Mouse (Mus musculus) spleen, adult 2 months (tissue): ENCODE data around the gene Zyg11b. TPM values are rescaled to one million over a fixed set of nuclear protein-coding genes. Genes with fewer than 3 reads are reported as not detected.
A peak's percentile ranks its signal among the peaks of the same experiment; 100 is the strongest.

Experiments
- DNase-seq, 2 experiments: peaks; one replicate each; pipeline versions ENCODE4 v3.0.0 to v3.0.0-alpha.2; 2012 to 2021; ENCODE audit warnings: low spot score in 2 of 2, low read depth in 1 of 2
- H3K27ac ChIP-seq: fragments of 200-500 bp; 2 replicates; pipeline ENCODE4 v1.5.1; 2012; ENCODE audit warnings: low read length, inconsistent platforms; ENCODE audit not compliant: insufficient read depth
- H3K27me3 ChIP-seq: fragments of 200-500 bp; 2 replicates; pipeline ENCODE4 v1.6.1; 2012; ENCODE audit warnings: mild to moderate bottlenecking, moderate library complexity, low read length, inconsistent platforms; ENCODE audit not compliant: control insufficient read depth, insufficient read depth
- H3K36me3 ChIP-seq: fragments of 200-500 bp; 2 replicates; pipeline ENCODE4 v1.6.1; 2012; ENCODE audit warnings: mild to moderate bottlenecking, low read length, inconsistent platforms; ENCODE audit not compliant: control insufficient read depth, insufficient read depth
- H3K4me1 ChIP-seq: fragments of 200-500 bp; 2 replicates; pipeline ENCODE4 v1.6.1; 2011; ENCODE audit warnings: inconsistent platforms; ENCODE audit not compliant: control insufficient read depth, insufficient read depth, insufficient read length
- H3K4me3 ChIP-seq: fragments of 200-500 bp; 2 replicates; pipeline ENCODE4 v1.5.1; 2011; ENCODE audit warnings: mild to moderate bottlenecking, inconsistent platforms; ENCODE audit not compliant: insufficient read depth, insufficient read length; ENCODE audit errors: extremely low read depth
- CTCF ChIP-seq: fragments of 200-500 bp; IDR thresholded peaks from 2 replicates; pipeline ENCODE4 v1.5.1; 2011; ENCODE audit warnings: mild to moderate bottlenecking, inconsistent platforms; ENCODE audit not compliant: insufficient read depth, insufficient read length, insufficient replicate concordance; ENCODE audit errors: extremely low read depth
- POLR2A ChIP-seq: fragments of 200-500 bp; IDR thresholded peaks from 2 replicates; pipeline ENCODE4 v1.6.1; 2011; ENCODE audit warnings: low read depth, low read length, inconsistent platforms
- WGBS: fragments of 180-500 bp; shearing (Covaris S2); methylation state at CpG from one replicate; pipeline ENCODE4 v1.1.7; 2018; 5-methylcytosine and 5-hydroxymethylcytosine counted together
- polyA plus RNA-seq: library from polyadenylated mRNA; depleted of rRNA; stranded (reverse); fragments of >200 nt; gene quantifications from 2 replicates; pipeline ENCODE4 v1.2.3, GENCODE M21; 2012; rRNA removed

Zyg11b gene
- 4.3 and 5.5 TPM in 2 replicates for polyA plus RNA-seq

DNA sequence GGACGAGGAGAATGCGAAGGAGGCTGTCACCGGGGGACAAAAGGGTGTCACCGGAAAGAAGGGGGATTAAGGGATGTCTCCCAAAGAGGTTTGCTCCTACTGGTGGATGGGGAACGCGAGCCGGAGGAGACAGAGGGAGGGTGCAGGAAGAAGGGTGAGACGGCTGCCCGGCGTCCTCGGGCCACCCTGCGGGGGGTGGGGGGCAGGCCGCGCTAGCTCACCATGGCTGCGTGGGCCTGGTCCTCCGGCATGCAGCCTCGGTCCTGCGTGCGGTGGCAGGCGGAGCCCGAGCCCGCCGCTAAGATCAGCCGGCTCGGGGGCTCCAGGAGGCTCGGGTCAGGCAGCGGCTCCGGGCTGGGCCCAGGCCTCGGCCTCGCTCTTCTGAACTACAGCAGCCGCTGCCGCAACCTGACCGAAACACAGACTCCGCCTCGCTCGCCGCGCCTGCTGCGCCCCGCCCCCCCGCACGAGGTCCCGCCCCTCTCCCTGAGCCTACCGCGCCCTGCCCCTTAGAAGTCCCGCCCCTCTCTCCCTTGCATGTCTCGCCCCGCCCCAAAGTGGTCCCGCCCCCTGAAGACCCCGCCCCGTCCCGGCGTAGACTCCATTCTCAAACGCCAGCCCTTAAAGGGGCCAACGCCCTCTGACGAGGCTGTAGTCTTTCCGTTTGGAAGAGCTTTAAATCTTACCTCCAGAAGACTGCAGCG, at the start of gene Zyg11b:
Gene Zyg11b, minus strand, starts transcription at position 427 of the 704 bp plus-strand sequence.
- TF ChIP-seq CTCF: no peak
- TF ChIP-seq POLR2A: peak; percentile 63; the same call in 1 of the 2 replicates
- Histone ChIP-seq H3K27ac (peak within 1 kb of the TSS; percentile 90), H3K4me3 (peak within 1 kb of the TSS; percentile 83), H3K27me3 (no peaks in the 10 kb centered on the region), H3K4me1 (peaks cover 9% of the 10 kb centered on the region; the same call in 1 of the 2 replicates), H3K36me3 (no peaks in the 10 kb centered on the region)
- WGBS: 2% methylated on average over 48 of the region's 58 CpGs
- DNase-seq: peak; percentile 82 to 89

DNA sequence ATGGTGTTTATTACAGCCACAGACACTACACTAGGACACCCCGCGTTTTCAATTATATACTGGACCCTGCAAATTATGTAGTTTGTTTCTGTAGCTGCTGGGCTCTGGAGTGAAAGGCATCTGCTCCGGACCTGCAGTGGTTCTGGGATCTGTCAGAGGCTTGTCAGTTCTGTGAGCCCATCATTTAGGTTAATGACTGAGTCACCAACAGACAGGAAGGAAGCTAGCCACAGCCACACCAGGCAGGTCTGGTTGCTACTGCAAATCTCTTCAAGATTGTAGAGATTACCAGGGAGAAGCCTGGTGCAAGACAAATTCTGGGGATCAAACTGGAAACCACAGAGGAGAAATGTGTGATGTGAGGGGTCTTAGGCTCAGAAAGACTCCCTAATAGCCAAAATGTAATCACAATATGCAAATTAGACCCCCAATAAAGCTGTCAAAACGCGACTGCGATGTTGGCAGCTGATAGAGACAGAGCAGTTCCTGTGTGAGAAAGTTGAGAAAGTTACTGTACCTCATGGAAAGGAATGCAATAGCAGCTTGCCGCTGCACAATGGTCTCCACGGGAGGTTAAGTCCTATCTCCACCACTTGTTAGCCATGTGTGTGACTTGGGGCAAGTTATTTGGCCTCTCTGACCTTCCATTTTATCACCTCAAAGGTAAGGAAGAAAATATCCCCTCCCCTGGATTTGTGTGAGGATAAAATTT, 49.1 kb upstream of the Zyg11b start:
- WGBS: 27% methylated on average over 8 of the region's 8 CpGs
- no peaks in the 10 kb centered on the region for H3K36me3 ChIP-seq
- TF ChIP-seq POLR2A: no peak
- no peak for TF ChIP-seq CTCF
- no peaks in the 10 kb centered on the region; the same call in 1 of the 2 replicates for H3K4me1 ChIP-seq
- no peak overlapping the region for H3K4me3 ChIP-seq
- no peaks in the 10 kb centered on the region for H3K27me3 ChIP-seq
- no peak for DNase-seq
- H3K27ac ChIP-seq: no peak overlapping the region

DNA sequence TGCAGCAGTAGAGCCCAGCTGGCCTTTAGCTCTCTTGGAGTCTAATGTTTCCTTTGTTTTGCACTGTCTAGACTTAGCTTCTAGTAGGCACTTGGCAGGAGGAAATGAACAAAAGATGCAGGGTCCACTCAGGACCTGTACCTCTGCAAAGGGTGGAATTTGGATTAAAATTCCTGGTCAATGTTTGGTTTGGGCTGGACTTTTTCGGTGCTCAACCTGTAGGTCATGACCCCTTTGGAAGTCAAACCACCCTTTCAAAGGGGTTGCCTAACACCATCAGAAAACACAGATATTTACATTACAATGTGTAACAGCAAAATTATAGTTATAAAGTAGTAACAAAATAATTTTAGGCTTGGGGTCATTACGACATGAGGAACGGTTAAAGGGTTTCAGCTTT, 48.2 kb upstream of the Zyg11b start:
- TF ChIP-seq POLR2A (no peak), CTCF (no peak)
- no peak for DNase-seq
- Histone ChIP-seq H3K4me1 (no peaks in the 10 kb centered on the region; the same call in 1 of the 2 replicates), H3K4me3 (no peak overlapping the region), H3K27me3 (no peaks in the 10 kb centered on the region), H3K27ac (no peak overlapping the region), H3K36me3 (no peaks in the 10 kb centered on the region)
- 96% methylated on average over 3 of the region's 3 CpGs for WGBS

DNA sequence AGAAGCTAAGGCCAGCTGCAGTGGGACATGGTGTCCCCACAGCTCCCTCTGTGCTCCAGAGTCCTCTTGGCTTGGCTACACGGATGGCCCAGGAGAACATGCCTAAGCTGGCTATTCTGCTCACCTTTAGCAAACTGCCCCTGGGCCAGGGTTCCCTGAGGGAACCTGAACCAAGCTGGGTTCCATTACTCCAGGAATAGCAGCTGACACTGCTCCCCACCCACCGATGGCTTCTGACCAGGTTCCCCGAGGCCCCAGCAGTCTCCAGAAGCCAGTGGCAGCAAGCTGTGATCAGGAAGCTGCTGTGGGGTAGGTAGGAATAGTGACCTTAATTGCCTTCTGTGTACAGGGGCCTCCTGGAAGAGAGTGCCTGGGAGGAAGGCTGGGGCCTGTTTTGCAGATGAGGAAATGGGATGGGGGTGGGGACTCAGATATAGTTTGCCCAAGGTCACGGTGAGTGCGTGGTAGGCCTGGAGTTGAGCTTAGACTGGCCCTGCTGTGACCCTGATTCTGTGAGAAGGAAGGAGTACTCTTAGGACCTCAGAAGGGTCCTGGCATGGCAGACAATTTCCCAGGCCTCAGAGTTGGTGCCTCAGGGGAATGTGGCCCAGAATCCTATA, 47.5 kb upstream of the Zyg11b start:
- no peaks in the 10 kb centered on the region; the same call in 1 of the 2 replicates for H3K4me1 ChIP-seq
- no peaks in the 10 kb centered on the region for H3K27me3 ChIP-seq
- no peak overlapping the region for H3K27ac ChIP-seq
- no peak for TF ChIP-seq POLR2A
- TF ChIP-seq CTCF: no peak
- no peaks in the 10 kb centered on the region for H3K36me3 ChIP-seq
- no peak for DNase-seq
- H3K4me3 ChIP-seq: no peak overlapping the region
- 65% methylated on average over 5 of the region's 5 CpGs for WGBS

DNA sequence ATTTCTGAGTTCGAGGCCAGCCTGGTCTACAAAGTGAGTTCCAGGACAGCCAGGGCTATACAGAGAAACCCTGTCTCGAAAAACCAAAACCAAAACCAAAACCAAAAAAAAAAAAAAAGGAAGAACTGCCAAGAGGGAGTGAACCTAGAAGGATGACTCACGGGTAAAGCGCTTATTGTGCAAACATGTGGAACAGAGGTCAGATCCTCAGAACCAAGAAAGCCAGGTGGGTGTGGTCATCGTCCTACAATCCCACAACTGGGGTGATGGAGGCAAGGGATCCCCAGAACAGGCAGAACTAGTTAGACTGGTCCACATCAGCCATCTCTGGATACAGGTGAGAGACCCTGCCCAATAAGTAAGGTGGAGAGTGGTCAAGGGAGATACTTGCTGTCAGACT, 46.2 kb upstream of the Zyg11b start:
- H3K27ac ChIP-seq: no peak overlapping the region
- TF ChIP-seq POLR2A (no peak), CTCF (no peak)
- DNase-seq: no peak
- 32% methylated on average over 5 of the region's 5 CpGs for WGBS
- no peaks in the 10 kb centered on the region; the same call in 1 of the 2 replicates for H3K4me1 ChIP-seq
- no peaks in the 10 kb centered on the region for H3K36me3 ChIP-seq
- H3K27me3 ChIP-seq: no peaks in the 10 kb centered on the region
- no peak overlapping the region for H3K4me3 ChIP-seq

DNA sequence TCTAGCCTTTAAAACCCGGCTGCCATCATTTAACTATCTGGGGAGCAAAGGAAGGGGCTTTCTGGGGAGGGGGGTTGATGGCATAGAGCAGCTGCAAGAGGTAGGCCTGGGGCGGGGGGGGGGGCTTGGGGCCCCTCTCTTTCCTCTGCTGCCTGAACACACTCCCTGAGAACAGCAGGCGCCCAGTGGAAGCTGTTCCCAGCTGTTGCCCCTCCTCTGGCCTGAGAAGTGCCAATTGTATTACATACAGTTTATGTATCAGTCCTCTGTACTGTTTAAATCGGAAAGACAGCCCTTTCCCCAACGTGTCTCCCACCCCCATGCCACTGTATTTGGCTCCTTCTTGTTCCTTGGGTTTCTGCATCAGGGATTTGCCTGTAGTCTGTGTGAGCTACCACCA, 44.9 kb upstream of the Zyg11b start:
- TF ChIP-seq POLR2A (no peak), CTCF (no peak)
- 86% methylated on average over 5 of the region's 5 CpGs for WGBS
- no peaks in the 10 kb centered on the region for H3K36me3 ChIP-seq
- H3K4me1 ChIP-seq: no peaks in the 10 kb centered on the region; the same call in 1 of the 2 replicates
- DNase-seq: no peak
- no peak overlapping the region for H3K4me3 ChIP-seq
- H3K27ac ChIP-seq: no peak overlapping the region
- H3K27me3 ChIP-seq: no peaks in the 10 kb centered on the region

DNA sequence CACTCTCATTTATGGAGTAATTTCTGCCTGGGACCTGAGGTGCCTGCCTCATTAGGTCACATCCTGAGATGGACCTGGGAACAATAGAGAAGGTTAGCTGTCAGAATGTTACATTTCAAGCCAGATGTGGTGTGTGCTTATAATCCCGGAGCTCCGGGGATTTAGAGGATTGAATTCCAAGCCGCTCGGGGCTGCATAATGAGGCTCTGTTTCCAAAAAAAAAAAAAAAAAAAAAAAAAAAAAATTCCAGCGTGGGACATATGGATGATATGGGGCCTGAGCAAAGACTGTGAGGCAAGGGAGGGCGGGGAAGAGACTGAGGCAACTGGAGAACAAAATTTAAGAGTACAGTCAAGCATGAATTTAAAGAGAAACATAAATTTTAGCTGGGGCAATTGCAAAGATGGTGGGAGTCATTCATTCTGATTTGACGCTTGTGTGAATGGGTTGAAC, 43.8 kb upstream of the Zyg11b start:
- TF ChIP-seq POLR2A: no peak
- TF ChIP-seq CTCF: no peak
- WGBS: 71% methylated on average over 7 of the region's 7 CpGs
- Histone ChIP-seq H3K36me3 (no peaks in the 10 kb centered on the region), H3K4me1 (no peaks in the 10 kb centered on the region; the same call in 1 of the 2 replicates), H3K27ac (no peak overlapping the region), H3K4me3 (no peak overlapping the region), H3K27me3 (no peaks in the 10 kb centered on the region)
- no peak for DNase-seq
